21 mouse cellular contexts compared by ENCODE assay signal in genomic region chr8:124264671-124265070, GRCm38 (mm10). TPM values are rescaled to one million over a fixed set of nuclear protein-coding genes. Genes with fewer than 3 reads are reported as not detected.
A peak's percentile ranks its signal among the peaks of the same experiment; 100 is the strongest.
DNase-seq lines count a peak whose midpoint lies in the region; ATAC-seq lines count a peak whose summit lies in the region.
"Had no signal": no experiment of that assay in that cellular context is flagged by ENCODE, and none has a peak within 500 bp of the region (broad histone marks: within the 10 kb centered on the region; RNA-seq: fewer than 3 reads in every experiment).

No protein-coding gene starts in this region.

- H3K4me2 ChIP-seq in intestine, embryonic 14.5 days (ENCODE audit: low read length) = no peak overlapping the region
- H3K4me2 ChIP-seq in intestine, embryonic 15.5 days (replicated peaks) = no peak overlapping the region
- H3K4me2 ChIP-seq in hindbrain, embryonic 14.5 days (replicated peaks) = no peak overlapping the region
- H3K4me2 ChIP-seq in stomach, embryonic 14.5 days (replicated peaks; ENCODE audit: low read depth, low read length) = no peak overlapping the region
- H3K4me2 ChIP-seq in liver, embryonic 11.5 days = no peak overlapping the region
- H3K4me2 ChIP-seq: heart, embryonic 15.5 days; limb, embryonic 15.5 days; midbrain, embryonic 12.5 days had no signal

- no peak for DNase-seq in intestine, embryonic 14.5 days (ENCODE audit: low spot score)
- DNase-seq in hindbrain, embryonic 14.5 days (ENCODE audit: low spot score) = no peak
- no peak for DNase-seq in liver
- no peak for DNase-seq in liver, embryonic 11.5 days (ENCODE audit: low spot score)
- DNase-seq: adrenal gland, adult 8-10 months; cerebellum, postnatal 14 days; heart, adult 11 months; kidney, adult 18-20 months; lung, adult 2 months; lung, postnatal 4 days; right cerebral cortex, postnatal 25 days; thymus, postnatal 14 days had no signal

- ATAC-seq in intestine, embryonic 14.5 days (replicated peaks; ENCODE audit: low FRiP score, low TSS enrichment, low read depth) = no peak
- ATAC-seq in intestine, embryonic 15.5 days = no peak
- no peak for ATAC-seq in hindbrain, embryonic 14.5 days (ENCODE audit: low FRiP score)
- ATAC-seq in stomach, embryonic 14.5 days (ENCODE audit: insufficient number of reproducible peaks, insufficient read depth, low FRiP score, low read depth) = no peak
- ATAC-seq in liver, embryonic 11.5 days (replicated peaks; ENCODE audit: low FRiP score) = no peak
- ATAC-seq: Patski had no signal

- no peaks in the 10 kb centered on the region for H3K36me3 ChIP-seq in intestine, embryonic 14.5 days (ENCODE audit: control insufficient read depth, insufficient read depth, low read length)
- no peaks in the 10 kb centered on the region for H3K36me3 ChIP-seq in intestine, embryonic 15.5 days
- H3K36me3 ChIP-seq in hindbrain, embryonic 14.5 days (replicated peaks; ENCODE audit: control insufficient read depth, insufficient read depth) = no peaks in the 10 kb centered on the region
- no peaks in the 10 kb centered on the region for H3K36me3 ChIP-seq in stomach, embryonic 14.5 days (ENCODE audit: control insufficient read depth, insufficient read depth, low read length)
- no peaks in the 10 kb centered on the region for H3K36me3 ChIP-seq in liver, embryonic 11.5 days (ENCODE audit: control insufficient read depth, insufficient read depth, low read length)
- H3K36me3 ChIP-seq: heart, embryonic 15.5 days; limb, embryonic 15.5 days; midbrain, embryonic 12.5 days had no signal

- peak overlapping the region; percentile 54; the same call in 1 of the 2 replicates for H3K27ac ChIP-seq in intestine, embryonic 14.5 days (ENCODE audit: low read depth)
- H3K27ac ChIP-seq in intestine, embryonic 15.5 days = no peak overlapping the region
- peak overlapping the region; percentile 62 for H3K27ac ChIP-seq in brown adipose tissue, adult 24 weeks (replicated peaks; ENCODE audit: low read depth, low read length)
- no peak overlapping the region for H3K27ac ChIP-seq in hindbrain, embryonic 14.5 days
- H3K27ac ChIP-seq in stomach, embryonic 14.5 days (ENCODE audit: low read length) = peak overlapping the region; percentile 27; the same call in 1 of the 2 replicates
- no peak overlapping the region for H3K27ac ChIP-seq in liver, embryonic 11.5 days (ENCODE audit: low read depth, low read length)
- H3K27ac ChIP-seq: heart, embryonic 15.5 days; kidney, postnatal 0 days; limb, embryonic 15.5 days; midbrain, embryonic 12.5 days had no signal

- no peaks in the 10 kb centered on the region for H3K27me3 ChIP-seq in intestine, embryonic 14.5 days (replicated peaks; ENCODE audit: control insufficient read depth, insufficient read depth, low read length)
- no peaks in the 10 kb centered on the region for H3K27me3 ChIP-seq in intestine, embryonic 15.5 days (replicated peaks)
- H3K27me3 ChIP-seq in hindbrain, embryonic 14.5 days (ENCODE audit: control insufficient read depth, insufficient read depth, low read length) = no peaks in the 10 kb centered on the region
- no peaks in the 10 kb centered on the region for H3K27me3 ChIP-seq in stomach, embryonic 14.5 days (ENCODE audit: control insufficient read depth, insufficient read depth, low read length)
- H3K27me3 ChIP-seq in liver, embryonic 11.5 days (replicated peaks; ENCODE audit: control insufficient read depth, insufficient read depth, low read length) = no peaks in the 10 kb centered on the region
- H3K27me3 ChIP-seq: heart, embryonic 15.5 days; limb, embryonic 15.5 days; midbrain, embryonic 12.5 days; Patski had no signal

- no peak overlapping the region for H3K4me3 ChIP-seq in intestine, embryonic 14.5 days (ENCODE audit: low read depth, low read length)
- H3K4me3 ChIP-seq in intestine, embryonic 15.5 days (replicated peaks) = no peak overlapping the region
- no peak overlapping the region for H3K4me3 ChIP-seq in brown adipose tissue, adult 24 weeks (ENCODE audit: insufficient read depth, low read depth, low read length)
- H3K4me3 ChIP-seq in hindbrain, embryonic 14.5 days (replicated peaks; ENCODE audit: low read length) = no peak overlapping the region
- H3K4me3 ChIP-seq in stomach, embryonic 14.5 days (ENCODE audit: low read depth, low read length) = no peak overlapping the region
- no peak overlapping the region for H3K4me3 ChIP-seq in liver, embryonic 11.5 days (ENCODE audit: low read depth, low read length)
- H3K4me3 ChIP-seq: heart, embryonic 15.5 days; limb, embryonic 15.5 days; midbrain, embryonic 12.5 days; myocyte had no signal

- H3K9me3 ChIP-seq in intestine, embryonic 14.5 days (ENCODE audit: control insufficient read depth, low read length) = no peaks in the 10 kb centered on the region
- no peaks in the 10 kb centered on the region for H3K9me3 ChIP-seq in intestine, embryonic 15.5 days
- H3K9me3 ChIP-seq in hindbrain, embryonic 14.5 days (ENCODE audit: control insufficient read depth, low read length) = no peaks in the 10 kb centered on the region
- H3K9me3 ChIP-seq in stomach, embryonic 14.5 days (ENCODE audit: control insufficient read depth, low read depth, low read length) = no peaks in the 10 kb centered on the region
- no peaks in the 10 kb centered on the region for H3K9me3 ChIP-seq in liver, embryonic 11.5 days (ENCODE audit: control insufficient read depth, low read length)
- H3K9me3 ChIP-seq: heart, embryonic 15.5 days; limb, embryonic 15.5 days; midbrain, embryonic 12.5 days had no signal

- H3K4me1 ChIP-seq in intestine, embryonic 14.5 days (replicated peaks; ENCODE audit: control insufficient read depth, insufficient read depth, low read length) = peaks cover 41% of the 10 kb centered on the region
- peaks cover 40% of the 10 kb centered on the region for H3K4me1 ChIP-seq in intestine, embryonic 15.5 days (replicated peaks)
- peaks cover 46% of the 10 kb centered on the region for H3K4me1 ChIP-seq in brown adipose tissue, adult 24 weeks (ENCODE audit: control insufficient read depth, insufficient read depth, insufficient read length, low read length)
- H3K4me1 ChIP-seq in hindbrain, embryonic 14.5 days (replicated peaks; ENCODE audit: control insufficient read depth, insufficient read depth, low read length) = peaks cover 40% of the 10 kb centered on the region
- H3K4me1 ChIP-seq in stomach, embryonic 14.5 days (ENCODE audit: control insufficient read depth, insufficient read depth, low read length) = peaks cover 28% of the 10 kb centered on the region
- H3K4me1 ChIP-seq in liver, embryonic 11.5 days (replicated peaks; ENCODE audit: control insufficient read depth, insufficient read depth, low read length) = peaks cover 27% of the 10 kb centered on the region

- WGBS in intestine, embryonic 14.5 days = 75% methylated on average over 12 of the region's 12 CpGs
- 74% methylated on average over 12 of the region's 12 CpGs for WGBS in intestine, embryonic 15.5 days
- 79% methylated on average over 12 of the region's 12 CpGs for WGBS in hindbrain, embryonic 14.5 days
- WGBS in stomach, embryonic 14.5 days = 90% methylated on average over 12 of the region's 12 CpGs
- 86% methylated on average over 12 of the region's 12 CpGs for WGBS in liver, embryonic 11.5 days

- H3K9ac ChIP-seq in intestine, embryonic 14.5 days (ENCODE audit: low read length) = no peak overlapping the region
- no peak overlapping the region for H3K9ac ChIP-seq in intestine, embryonic 15.5 days
- H3K9ac ChIP-seq in hindbrain, embryonic 14.5 days = 0 out of 2 replicates have a peak overlapping the region, but pooled peaks have one; percentile 20
- no peak overlapping the region for H3K9ac ChIP-seq in stomach, embryonic 14.5 days (replicated peaks; ENCODE audit: low read depth, low read length)
- H3K9ac ChIP-seq in liver, embryonic 11.5 days (ENCODE audit: low read depth, low read length) = no peak overlapping the region
- H3K9ac ChIP-seq: heart, embryonic 15.5 days; limb, embryonic 15.5 days; midbrain, embryonic 12.5 days had no signal

RNA-seq across cellular contexts. Expression of gene Galnt2, which starts 33.5 kb away (rescaled TPM):
- polyA plus RNA-seq in intestine, embryonic 14.5 days (2014; fragmentation: Nextera tagmentation; extraction: Ambion mirVana) = 60.5 and 63.9 TPM in 2 replicates
- 58.8 and 66.9 TPM in 2 replicates for polyA plus RNA-seq in intestine, embryonic 15.5 days (2015; fragmentation: Nextera tagmentation; extraction: Ambion mirVana)
- polyA plus RNA-seq in brown adipose tissue, adult 24 weeks (2012; ENCODE audit: insufficient read depth, insufficient read length, missing spikeins) = 34.1 and 54.4 TPM in 2 replicates
- 62.9 and 70.6 TPM in 2 replicates for polyA plus RNA-seq in hindbrain, embryonic 14.5 days (2014; fragmentation: Nextera tagmentation; extraction: Ambion mirVana)
- 57.6 and 74.3 TPM in 2 replicates for polyA plus RNA-seq in stomach, embryonic 14.5 days (2014; fragmentation: Nextera tagmentation; extraction: Ambion mirVana)
- polyA plus RNA-seq in liver, embryonic 11.5 days (2014; fragmentation: Nextera tagmentation; extraction: Ambion mirVana) = 46.6 and 48.6 TPM in 2 replicates

Comparison
In these comparisons a context has a peak if more than half of its experiments do, and no peak if none do; other contexts are left out.
1. H3K27ac ChIP-seq: peak in intestine, embryonic 14.5 days (single experiment), brown adipose tissue, adult 24 weeks (single experiment) and stomach, embryonic 14.5 days (single experiment); none in intestine, embryonic 15.5 days (single experiment), hindbrain, embryonic 14.5 days (single experiment) and liver, embryonic 11.5 days (single experiment).